Mouse (Mus musculus): Measurements from ENCODE around the gene Fsd1.

- TF ChIP-seq CTCF (conservative IDR thresholded peaks at IDR 0.05; ENCODE audit: insufficient read depth, insufficient read length, low read depth, low read length): no peak
- TF ChIP-seq POLR2A (IDR thresholded peaks at IDR 0.05; ENCODE audit: low read depth, low read length): no peak
These were observed 54.5 kb downstream of the Fsd1 start for GRCm38 (mm10) chr17:56040857-56041163.
